Mouse (Mus musculus) heart, embryonic 14.5 days (tissue): ENCODE data around the gene Pop7. TPM values are rescaled to one million over a fixed set of nuclear protein-coding genes. Genes with fewer than 3 reads are reported as not detected.
A peak's percentile ranks its signal among the peaks of the same experiment; 100 is the strongest.

Experiments used
- ATAC-seq: fragments of 200-750 bp; cut with Nextera tagmentation; 2 replicates; pipeline ENCODE4 v1.8.0; 2017; ENCODE audit warnings: low read depth, moderate TSS enrichment; ENCODE audit not compliant: insufficient number of reproducible peaks, insufficient read depth, low FRiP score
- H3K27ac ChIP-seq, 2 experiments: fragments of 200-500 bp in 1 of 2; fragments of 300-500 bp in 1 of 2; sonication (generic) in 1 of 2; replicated peaks in 1 of 2; 2 replicates each; pipeline ENCODE4 v1.5.1; 2012 to 2014; ENCODE audit warnings: low read depth in 2 of 2, low read length in 2 of 2, control low read depth in 1 of 2, mild to moderate bottlenecking in 1 of 2, mixed read lengths in 1 of 2; ENCODE audit not compliant: control insufficient read depth in 1 of 2, insufficient read depth in 1 of 2
- H3K27me3 ChIP-seq: fragments of 300-500 bp; sonication (generic); 2 replicates; pipeline ENCODE4 v1.6.1; 2014; ENCODE audit warnings: mild to moderate bottlenecking, low read length, control low read depth; ENCODE audit not compliant: control insufficient read depth, insufficient read depth
- H3K36me3 ChIP-seq: fragments of 300-500 bp; sonication (generic); 2 replicates; pipeline ENCODE4 v1.6.1; 2014; ENCODE audit warnings: mild to moderate bottlenecking, control low read depth, low read length, mixed read lengths; ENCODE audit not compliant: control insufficient read depth, insufficient read depth
- H3K4me1 ChIP-seq, 2 experiments: fragments of 200-500 bp in 1 of 2; fragments of 300-500 bp in 1 of 2; sonication (generic) in 1 of 2; 2 replicates each; pipeline ENCODE4 v1.6.1; 2012 to 2014; ENCODE audit warnings: low read length in 2 of 2, control low read depth in 1 of 2, mixed read lengths in 1 of 2; ENCODE audit not compliant: control insufficient read depth in 2 of 2, insufficient read depth in 2 of 2
- H3K4me2 ChIP-seq: fragments of 300-500 bp; sonication (generic); 2 replicates; pipeline ENCODE4 v1.6.1; 2014; ENCODE audit warnings: mild to moderate bottlenecking, low read length
- H3K4me3 ChIP-seq, 2 experiments: fragments of 200-500 bp in 1 of 2; fragments of 300-500 bp in 1 of 2; sonication (generic) in 1 of 2; 2 replicates each; pipeline ENCODE4 v1.5.1; 2012 to 2014; ENCODE audit warnings: low read length in 2 of 2, mild to moderate bottlenecking in 2 of 2, control low read depth in 1 of 2, low read depth in 1 of 2, moderate library complexity in 1 of 2; ENCODE audit not compliant: control insufficient read depth in 1 of 2, insufficient read depth in 1 of 2
- H3K9ac ChIP-seq: fragments of 300-500 bp; sonication (generic); 2 replicates; pipeline ENCODE4 v1.6.1; 2014; ENCODE audit warnings: mild to moderate bottlenecking, low read length
- H3K9me3 ChIP-seq: fragments of 300-500 bp; sonication (generic); 2 replicates; pipeline ENCODE4 v1.6.1; 2016; ENCODE audit warnings: low read length, control low read depth; ENCODE audit not compliant: control insufficient read depth
- WGBS: fragments of 180-500 bp; shearing (Covaris S2); extraction: QIAGEN DNeasy Blood & Tissue Kit; methylation state at CpG from one replicate; pipeline ENCODE4 v1.1.7; 2014; 5-methylcytosine and 5-hydroxymethylcytosine counted together
- polyA plus RNA-seq: library from polyadenylated mRNA; unstranded; fragments of >200 nt; fragmentation: Nextera tagmentation; extraction: Ambion mirVana; gene quantifications from 2 replicates; pipeline ENCODE4 v1.2.1, GENCODE M21; 2014

Gene Pop7
- polyA plus RNA-seq, 1 experiment from 2014 or later: 49.8 TPM

- no peak overlapping the region for H3K4me3 ChIP-seq
Measured at GRCm38 (mm10) chr5:137526192-137526936, 24.0 kb upstream of the Pop7 start.

DNA sequence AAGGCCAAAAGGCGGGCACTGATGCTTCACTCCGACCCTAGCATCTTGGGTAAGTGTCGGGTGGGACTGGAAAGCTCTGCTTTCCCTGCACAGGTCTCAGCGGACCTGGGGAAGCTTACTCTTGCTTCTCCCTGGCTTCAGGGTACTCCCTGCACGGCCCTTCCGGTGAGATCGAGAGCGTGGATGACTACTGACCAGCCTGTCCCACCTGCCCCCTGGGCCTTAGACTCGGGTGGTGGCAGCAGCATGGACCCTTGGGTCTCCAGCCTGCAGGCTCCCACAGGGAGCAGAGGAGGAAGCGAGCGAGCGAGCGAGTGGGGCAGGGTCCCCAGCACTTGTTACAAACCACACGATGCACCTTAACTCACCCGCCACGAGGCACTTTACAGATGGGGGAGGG, 23.2 kb upstream of the Pop7 start:
- H3K4me1 ChIP-seq: peaks cover 8 to 14% of the 10 kb centered on the region in 2 experiments

More at GRCm38 (mm10) chr5:137526192-137526936, 24.0 kb upstream of the Pop7 start:
- Histone ChIP-seq H3K4me2 (no peak overlapping the region), H3K9me3 (no peaks in the 10 kb centered on the region), H3K27ac (no peak overlapping the region), H3K4me1 (peaks cover 8 to 17% of the 10 kb centered on the region in 2 experiments), H3K27me3 (no peaks in the 10 kb centered on the region), H3K36me3 (peaks cover 90% of the 10 kb centered on the region), H3K9ac (no peak overlapping the region)
- WGBS: 49% methylated on average over 16 of the region's 16 CpGs
- no peak for ATAC-seq

DNA sequence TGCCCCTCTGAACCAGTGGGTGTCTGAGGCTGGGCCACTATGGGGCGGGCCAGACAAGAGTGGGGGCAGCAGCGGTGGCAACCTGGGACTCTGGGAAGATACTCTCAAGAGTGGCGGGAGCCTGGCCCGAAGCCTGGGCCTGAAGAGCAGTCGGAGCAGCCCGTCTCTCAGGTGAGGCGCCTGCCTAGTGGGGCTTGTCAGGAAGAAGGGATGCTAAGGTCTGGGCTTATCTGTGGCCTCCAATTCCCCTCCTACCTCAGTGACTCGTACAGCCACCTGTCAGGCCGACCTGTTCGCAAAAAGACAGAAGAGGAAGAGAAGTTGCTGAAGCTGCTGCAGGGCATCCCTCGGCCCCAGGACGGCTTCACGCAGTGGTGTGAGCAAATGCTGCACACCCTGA, 22.4 kb upstream of the Pop7 start:
- no peak for ATAC-seq
- Histone ChIP-seq H3K36me3 (peaks cover 100% of the 10 kb centered on the region), H3K9ac (no peak overlapping the region), H3K4me2 (no peak overlapping the region), H3K27me3 (no peaks in the 10 kb centered on the region), H3K4me3 (no peak overlapping the region), H3K9me3 (no peaks in the 10 kb centered on the region), H3K27ac (no peak overlapping the region), H3K4me1 (peaks cover 3 to 6% of the 10 kb centered on the region in 2 experiments)
- WGBS: 79% methylated on average over 12 of the region's 13 CpGs

More for the DNA sequence above, 23.2 kb upstream of the Pop7 start:
- Histone ChIP-seq H3K27me3 (no peaks in the 10 kb centered on the region), H3K9me3 (no peaks in the 10 kb centered on the region), H3K27ac (0 out of 4 replicates have a peak overlapping the region, but pooled peaks of 1 of the 2 experiments have one; percentile 3), H3K9ac (no peak overlapping the region), H3K36me3 (peaks cover 98% of the 10 kb centered on the region), H3K4me2 (no peak overlapping the region), H3K4me3 (no peak overlapping the region)
- ATAC-seq: no peak
- 82% methylated on average over 16 of the region's 16 CpGs for WGBS

GRCm38 (mm10) chr5:137524251-137524515, 21.9 kb upstream of the Pop7 start:
- no peak overlapping the region for H3K27ac ChIP-seq
- WGBS: 88% methylated on average over 8 of the region's 8 CpGs

GRCm38 (mm10) chr5:137523396-137524250, 21.3 kb upstream of the Pop7 start:
- Histone ChIP-seq H3K4me2 (no peak overlapping the region), H3K27ac (no peak overlapping the region), H3K4me1 (peaks cover 3 to 6% of the 10 kb centered on the region in 2 experiments), H3K9me3 (no peaks in the 10 kb centered on the region), H3K9ac (no peak overlapping the region), H3K4me3 (no peak overlapping the region), H3K27me3 (no peaks in the 10 kb centered on the region), H3K36me3 (peaks cover 100% of the 10 kb centered on the region)
- WGBS: 82% methylated on average over 25 of the region's 25 CpGs
- ATAC-seq: no peak

More at GRCm38 (mm10) chr5:137524251-137524515, 21.9 kb upstream of the Pop7 start:
- Histone ChIP-seq H3K9ac (no peak overlapping the region), H3K9me3 (no peaks in the 10 kb centered on the region), H3K36me3 (peaks cover 100% of the 10 kb centered on the region), H3K4me2 (no peak overlapping the region), H3K4me1 (peaks cover 3 to 6% of the 10 kb centered on the region in 2 experiments), H3K4me3 (no peak overlapping the region), H3K27me3 (no peaks in the 10 kb centered on the region)
- ATAC-seq: no peak

DNA sequence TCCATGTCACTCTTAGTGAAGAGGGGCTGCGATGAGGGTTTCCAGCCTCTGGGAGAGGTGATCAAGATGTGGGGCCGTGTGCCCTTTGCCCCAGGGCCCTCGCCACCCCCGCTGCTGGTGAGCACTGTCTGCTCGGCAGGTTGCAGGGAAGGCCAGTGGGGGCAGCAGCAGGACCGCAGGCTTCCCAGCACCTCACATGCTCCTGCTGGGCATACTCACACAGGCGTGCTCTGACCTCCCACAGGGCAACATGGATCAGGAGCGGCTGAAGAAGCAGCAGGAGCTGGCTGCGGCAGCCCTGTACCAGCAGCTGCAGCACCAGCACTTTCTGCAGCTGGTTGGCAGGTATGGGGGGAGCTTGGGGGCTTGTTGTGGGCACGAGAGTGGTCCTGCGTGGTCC, 20.4 kb upstream of the Pop7 start:
- Histone ChIP-seq H3K4me3 (no peak overlapping the region), H3K27ac (no peak overlapping the region), H3K4me1 (peaks cover 3 to 6% of the 10 kb centered on the region in 2 experiments), H3K27me3 (no peaks in the 10 kb centered on the region), H3K9ac (no peak overlapping the region), H3K4me2 (no peak overlapping the region), H3K36me3 (peaks cover 100% of the 10 kb centered on the region), H3K9me3 (no peaks in the 10 kb centered on the region)
- WGBS: 72% methylated on average over 11 of the region's 11 CpGs
- no peak for ATAC-seq

- no peaks in the 10 kb centered on the region for H3K9me3 ChIP-seq
- 76% methylated on average over 9 of the region's 9 CpGs for WGBS
- H3K4me2 ChIP-seq: no peak overlapping the region
- no peak overlapping the region for H3K4me3 ChIP-seq
- H3K27ac ChIP-seq: no peak overlapping the region
- peaks cover 3 to 6% of the 10 kb centered on the region in 2 experiments for H3K4me1 ChIP-seq
- H3K27me3 ChIP-seq: no peaks in the 10 kb centered on the region
- ATAC-seq: no peak
- peaks cover 99% of the 10 kb centered on the region for H3K36me3 ChIP-seq
- H3K9ac ChIP-seq: no peak overlapping the region
Measured at GRCm38 (mm10) chr5:137521861-137522260, 19.5 kb upstream of the Pop7 start.
